Mouse (Mus musculus) E14TG2a.4 (cell line): ENCODE measurements at regions not wholly inside any gene's neighbourhood (a gene's known extent, or its start where the extent isn't known, plus 50 kb on each side); places are given as distances from the start of the nearest gene placed in this dataset.

Experiments
- CTCF ChIP-seq: conservative IDR thresholded peaks from 2 replicates; pipeline ENCODE4 v1.5.1; 2014; ENCODE audit warnings: low read length
- NANOG ChIP-seq: IDR thresholded peaks from 2 replicates; pipeline ENCODE4 v1.6.1; 2014; ENCODE audit warnings: borderline replicate concordance, low read length, mixed read lengths
- POU5F1 ChIP-seq: IDR thresholded peaks from 2 replicates; pipeline ENCODE4 v1.6.1; 2014; ENCODE audit warnings: low read length, borderline replicate concordance

GRCm38 (mm10) chr10:98155982-98156381, 429.4 kb upstream of the C030005K15Rik start:
- TF ChIP-seq CTCF (no peak), POU5F1 (no peak), NANOG (no peak)
